Mouse (Mus musculus): Measurements from ENCODE around the gene Mettl7a2. TPM values are rescaled to one million over a fixed set of nuclear protein-coding genes. Genes with fewer than 3 reads are reported as not detected.
"Not testable (repeated sequence)": the region's sequence is repeated elsewhere in the genome, so short reads cannot be mapped to it uniquely, and the experiment has no call there.

Mettl7a2 gene
- polyA plus RNA-seq (2015; fragmentation: Nextera tagmentation; extraction: Ambion mirVana): not detected in 2 replicates

DNA sequence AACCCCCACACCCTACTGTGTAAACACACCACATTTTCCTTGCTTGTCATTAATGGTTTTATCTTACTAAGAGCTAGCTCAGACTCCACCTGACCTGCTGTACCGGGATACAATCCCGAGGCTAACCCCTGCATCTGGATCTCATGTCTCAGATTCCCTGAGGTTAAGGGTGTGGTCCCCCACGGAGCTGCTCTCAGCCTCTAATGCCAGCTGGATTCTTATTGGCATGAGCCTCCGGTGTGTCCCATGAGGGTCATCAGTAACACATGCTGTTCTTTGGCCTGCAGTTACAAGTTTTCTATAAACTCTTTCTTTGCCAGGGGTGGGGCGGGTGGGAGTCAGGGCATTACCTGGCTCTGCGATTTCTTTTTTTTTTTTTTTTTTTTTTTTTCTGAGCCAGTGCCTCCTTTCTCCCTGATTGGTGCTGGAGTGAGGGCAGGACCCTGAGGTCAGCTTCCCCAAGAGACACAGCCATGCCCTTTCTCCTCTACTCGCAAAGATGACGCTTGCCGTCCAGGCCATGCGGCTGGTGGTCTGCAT is at the start of gene Mettl7a2, which contains the start of gene Methig1:
Gene Mettl7a2 (plus strand): TSS at position 490 of the 540 bp plus-strand sequence.
Gene Methig1 (plus strand): TSS at position 439 of the 540 bp plus-strand sequence.
- H3K4me2 ChIP-seq: no peak within 1 kb of the TSS
- H3K27me3 ChIP-seq (replicated peaks): no peaks in the 10 kb centered on the region
- H3K9me3 ChIP-seq: no peaks in the 10 kb centered on the region
- H3K4me1 ChIP-seq: no peaks in the 10 kb centered on the region
- no peak within 1 kb of the TSS for H3K4me3 ChIP-seq
- ATAC-seq (replicated peaks): no peak
- no peak within 1 kb of the TSS for H3K27ac ChIP-seq
- WGBS: 88% methylated on average over 10 of the region's 10 CpGs
- no peak within 1 kb of the TSS for H3K9ac ChIP-seq
- no peaks in the 10 kb centered on the region for H3K36me3 ChIP-seq (replicated peaks)

- peak overlapping the region; percentile 65 for H3K9ac ChIP-seq
- peak overlapping the region; percentile 88 for H3K27ac ChIP-seq
- H3K27me3 ChIP-seq (replicated peaks): no peaks in the 10 kb centered on the region
- peaks cover 15% of the 10 kb centered on the region for H3K4me1 ChIP-seq
- ATAC-seq (replicated peaks): no peak
- H3K4me3 ChIP-seq: peak overlapping the region; percentile 56
- whole genome bisulfite sequencing: 49% methylated on average over 8 of the region's 8 CpGs
- no peaks in the 10 kb centered on the region for H3K36me3 ChIP-seq (replicated peaks)
- no peaks in the 10 kb centered on the region for H3K9me3 ChIP-seq
- peak overlapping the region; percentile 80 for H3K4me2 ChIP-seq
These were observed 49.5 kb upstream of the Mettl7a2 start for GRCm38 (mm10) chr15:100303428-100304018.

- peak within 1 kb of the TSS; percentile 56 for H3K4me3 ChIP-seq
- ATAC-seq (replicated peaks): peak; percentile 87
- WGBS: 3% methylated on average over 25 of the region's 30 CpGs
- no peaks in the 10 kb centered on the region for H3K9me3 ChIP-seq
- H3K4me1 ChIP-seq: peaks cover 15% of the 10 kb centered on the region
- H3K27ac ChIP-seq: peak within 1 kb of the TSS; percentile 88
- peak within 1 kb of the TSS; percentile 65 for H3K9ac ChIP-seq
- H3K36me3 ChIP-seq (replicated peaks): no peaks in the 10 kb centered on the region
- H3K27me3 ChIP-seq (replicated peaks): no peaks in the 10 kb centered on the region
- H3K4me2 ChIP-seq: peak within 1 kb of the TSS; percentile 80
These were observed 48.7 kb upstream of the Mettl7a2 start, which contains the start of gene Mettl7a1 for GRCm38 (mm10) chr15:100304019-100304991. TSS of gene Mettl7a1 (plus strand) at chr15:100304140.

GRCm38 (mm10) chr15:100306201-100306600 is 46.8 kb upstream of the Mettl7a2 start:
- H3K4me2 ChIP-seq: no peak overlapping the region
- WGBS: 91% methylated on average over 2 of the region's 2 CpGs
- H3K36me3 ChIP-seq (replicated peaks): no peaks in the 10 kb centered on the region
- no peaks in the 10 kb centered on the region for H3K27me3 ChIP-seq (replicated peaks)
- no peaks in the 10 kb centered on the region for H3K9me3 ChIP-seq
- H3K27ac ChIP-seq: no peak overlapping the region
- no peak for ATAC-seq (replicated peaks)
- no peak overlapping the region for H3K9ac ChIP-seq
- H3K4me1 ChIP-seq: peaks cover 15% of the 10 kb centered on the region
- H3K4me3 ChIP-seq: no peak overlapping the region

DNA sequence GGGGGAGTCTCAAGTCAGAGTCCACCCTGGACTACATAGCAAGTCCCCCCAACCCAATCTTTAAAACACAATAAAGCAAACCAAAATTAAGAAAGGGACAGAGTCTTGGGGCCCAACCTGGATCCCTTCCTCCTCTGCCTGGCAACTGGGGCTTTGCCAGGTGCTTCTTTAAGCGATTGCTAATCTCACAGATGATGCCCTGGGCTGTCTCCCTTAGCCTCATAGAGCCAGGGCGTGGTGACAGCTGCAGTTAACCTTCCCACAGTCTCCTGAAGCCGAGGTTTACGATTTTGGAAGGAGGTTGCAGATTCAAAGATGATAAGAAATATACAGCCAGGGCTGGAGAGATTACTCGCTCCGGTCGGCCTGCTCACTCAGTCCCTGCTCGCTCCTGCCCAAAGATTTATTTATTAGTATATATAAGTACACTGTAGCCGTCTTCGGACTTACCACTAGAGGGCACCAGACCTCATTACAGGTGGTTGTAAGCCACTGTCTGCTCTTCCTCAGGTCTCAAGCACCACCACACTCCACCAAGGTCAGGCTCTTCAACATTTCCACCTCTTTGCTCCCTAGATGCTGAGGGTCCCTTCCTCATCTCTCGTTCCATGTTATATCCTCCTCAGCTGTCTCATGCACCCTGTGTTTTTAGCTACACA is 45.4 kb upstream of the Mettl7a2 start:
- H3K4me2 ChIP-seq; H3K9me3 ChIP-seq; ATAC-seq (replicated peaks); H3K4me3 ChIP-seq; H3K9ac ChIP-seq; H3K36me3 ChIP-seq (replicated peaks); H3K27me3 ChIP-seq (replicated peaks); H3K27ac ChIP-seq: not testable (repeated sequence)
- WGBS: 47% methylated on average over 11 of the region's 11 CpGs
- peaks cover 15% of the 10 kb centered on the region for H3K4me1 ChIP-seq

GRCm38 (mm10) chr15:100312346-100312745 is 40.7 kb upstream of the Mettl7a2 start:
- H3K4me1 ChIP-seq: no peaks in the 10 kb centered on the region
- H3K9ac ChIP-seq: no peak overlapping the region
- H3K36me3 ChIP-seq (replicated peaks): no peaks in the 10 kb centered on the region
- no peaks in the 10 kb centered on the region for H3K27me3 ChIP-seq (replicated peaks)
- H3K4me3 ChIP-seq: no peak overlapping the region
- ATAC-seq (replicated peaks): no peak
- WGBS: 97% methylated on average over 2 of the region's 2 CpGs
- H3K9me3 ChIP-seq: no peaks in the 10 kb centered on the region
- H3K4me2 ChIP-seq: no peak overlapping the region
- H3K27ac ChIP-seq: no peak overlapping the region

DNA sequence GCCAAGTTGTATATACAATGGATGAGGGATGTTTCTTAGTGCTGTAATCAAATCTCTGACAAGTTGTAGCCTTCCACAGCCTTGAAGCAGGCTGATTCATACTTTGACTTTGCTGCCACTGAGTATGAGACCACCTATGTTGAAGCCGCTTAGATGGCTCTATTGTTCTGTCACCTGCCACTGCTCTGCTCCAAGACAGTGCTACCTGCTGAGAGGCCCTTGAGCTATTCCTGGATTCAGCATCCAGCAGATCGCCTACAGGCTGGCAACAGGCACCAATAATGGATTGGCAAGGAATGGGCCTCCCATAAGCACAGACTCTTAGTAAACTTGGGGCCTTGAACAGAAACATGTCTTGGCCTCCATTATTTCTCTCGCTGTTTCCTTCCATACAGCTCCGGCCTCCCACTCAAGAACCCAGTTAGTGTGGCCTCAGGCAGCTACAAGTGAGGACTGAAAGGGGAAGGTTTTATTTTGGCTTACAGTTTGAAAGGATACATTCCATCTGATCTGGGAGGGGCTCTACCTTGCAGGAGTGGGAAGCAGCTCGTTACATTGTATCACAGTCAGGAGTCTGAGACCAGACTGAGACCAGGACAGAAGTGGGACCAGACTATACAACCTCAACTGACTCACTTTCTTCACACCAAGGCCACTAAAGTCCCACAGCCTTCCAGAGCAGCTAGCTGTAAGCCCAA is 38.4 kb upstream of the Mettl7a2 start:
- Histone ChIP-seq H3K9ac (no peak overlapping the region), H3K27me3 (replicated peaks) (no peaks in the 10 kb centered on the region), H3K36me3 (replicated peaks) (no peaks in the 10 kb centered on the region), H3K4me3 (no peak overlapping the region), H3K4me2 (no peak overlapping the region), H3K4me1 (no peaks in the 10 kb centered on the region), H3K27ac (no peak overlapping the region), H3K9me3 (no peaks in the 10 kb centered on the region)
- no peak for ATAC-seq (replicated peaks)
- WGBS: 90% methylated on average over 5 of the region's 5 CpGs

GRCm38 (mm10) chr15:100318014-100318671 is 34.9 kb upstream of the Mettl7a2 start:
- WGBS: 64% methylated on average over 4 of the region's 4 CpGs
- H3K4me2 ChIP-seq; H3K27ac ChIP-seq; H3K4me3 ChIP-seq; H3K36me3 ChIP-seq (replicated peaks); ATAC-seq (replicated peaks); H3K9me3 ChIP-seq; H3K9ac ChIP-seq; H3K4me1 ChIP-seq; H3K27me3 ChIP-seq (replicated peaks): not testable (repeated sequence)

DNA sequence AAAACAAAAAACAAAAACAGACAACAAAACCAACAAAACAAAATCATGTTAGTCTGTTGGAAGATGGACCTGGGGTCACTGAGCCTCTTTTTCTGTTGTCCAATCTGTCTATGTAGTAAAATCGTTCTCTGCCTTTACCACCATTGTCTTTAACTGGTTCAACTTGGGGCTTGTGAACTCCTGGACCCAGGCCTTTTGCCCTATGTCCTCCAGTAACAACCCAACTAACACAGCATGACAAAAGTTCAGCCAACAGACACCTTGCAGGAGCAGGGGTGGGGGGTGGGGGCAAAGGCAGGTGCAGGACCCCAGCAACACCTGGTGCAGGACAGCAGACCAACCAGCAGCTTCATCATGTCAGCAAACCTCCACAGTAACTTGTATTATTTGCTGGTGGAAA is 33.1 kb upstream of the Mettl7a2 start:
- 83% methylated on average over 1 of the region's 1 CpGs for WGBS
- Histone ChIP-seq H3K27me3 (replicated peaks) (no peaks in the 10 kb centered on the region), H3K27ac (no peak overlapping the region), H3K4me2 (no peak overlapping the region), H3K4me3 (no peak overlapping the region), H3K9me3 (no peaks in the 10 kb centered on the region), H3K4me1 (no peaks in the 10 kb centered on the region), H3K9ac (no peak overlapping the region), H3K36me3 (replicated peaks) (no peaks in the 10 kb centered on the region)
- no peak for ATAC-seq (replicated peaks)

- WGBS: 81% methylated on average over 9 of the region's 9 CpGs
These were observed 32.6 kb upstream of the Mettl7a2 start for GRCm38 (mm10) chr15:100320295-100320905.

GRCm38 (mm10) chr15:100321134-100321533 is 31.9 kb upstream of the Mettl7a2 start:
- 58% methylated on average over 5 of the region's 5 CpGs for WGBS
- Histone ChIP-seq H3K27me3 (replicated peaks) (no peaks in the 10 kb centered on the region), H3K36me3 (replicated peaks) (no peaks in the 10 kb centered on the region), H3K27ac (no peak overlapping the region), H3K4me2 (no peak overlapping the region), H3K9ac (no peak overlapping the region), H3K4me1 (no peaks in the 10 kb centered on the region), H3K9me3 (no peaks in the 10 kb centered on the region), H3K4me3 (no peak overlapping the region)
- no peak for ATAC-seq (replicated peaks)

More at GRCm38 (mm10) chr15:100320295-100320905, 32.6 kb upstream of the Mettl7a2 start:
- Histone ChIP-seq H3K4me3 (no peak overlapping the region), H3K9me3 (no peaks in the 10 kb centered on the region), H3K27ac (no peak overlapping the region), H3K4me1 (no peaks in the 10 kb centered on the region), H3K9ac (no peak overlapping the region), H3K36me3 (replicated peaks) (no peaks in the 10 kb centered on the region), H3K27me3 (replicated peaks) (no peaks in the 10 kb centered on the region), H3K4me2 (no peak overlapping the region)
- ATAC-seq (replicated peaks): no peak
